Mouse (Mus musculus) induced T-regulatory cell, adult 2 months (primary cell): ENCODE measurements at regions not wholly inside any gene's neighbourhood (a gene's known extent, or its start where the extent isn't known, plus 50 kb on each side); places are given as distances from the start of the nearest gene placed in this dataset.

Source experiments
- DNase-seq: peaks from one replicate; pipeline ENCODE4 v3.0.0-alpha.2; 2012; ENCODE audit warnings: low read depth

- peak; percentile 33 for DNase-seq
Observed at GRCm38 (mm10) chr15:62413694-62414093, 1431.3 kb downstream of the Gsdmc2 start.

- DNase-seq, result no peak
Observed at GRCm38 (mm10) chr15:62402142-62402541, 1442.8 kb downstream of the Gsdmc2 start.

GRCm38 (mm10) chr15:62400984-62401609, 1443.9 kb downstream of the Gsdmc2 start:
- DNase-seq, result no peak

GRCm38 (mm10) chr15:62399381-62399780, 1445.6 kb downstream of the Gsdmc2 start:
- no peak for DNase-seq

- DNase-seq, result no peak
Observed at GRCm38 (mm10) chr15:62397009-62397408, 1448.0 kb downstream of the Gsdmc2 start.

GRCm38 (mm10) chr15:62395377-62395776, 1449.6 kb downstream of the Gsdmc2 start:
- DNase-seq, result no peak

GRCm38 (mm10) chr15:62393416-62393815, 1451.6 kb downstream of the Gsdmc2 start:
- DNase-seq, result peak; percentile 18

DNA sequence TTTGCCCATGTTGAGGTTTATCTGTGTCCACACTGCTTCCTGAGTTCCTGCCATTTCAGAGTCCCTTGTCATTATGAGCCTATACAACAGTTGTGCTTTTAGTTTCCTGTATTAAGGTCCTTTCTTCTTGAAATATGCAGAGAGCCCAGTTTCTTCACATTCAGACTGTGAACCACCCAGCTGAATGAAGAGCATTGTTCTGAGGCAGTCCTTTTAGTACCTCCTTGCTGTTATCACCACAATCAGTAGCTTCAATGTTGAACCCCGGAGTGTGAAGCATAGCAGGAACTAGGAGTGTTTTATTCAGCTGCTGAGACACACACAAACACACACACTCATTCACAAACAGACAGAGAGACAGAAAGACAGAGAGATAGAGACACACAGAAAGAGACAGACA, 1452.1 kb downstream of the Gsdmc2 start:
- no peak for DNase-seq

DNA sequence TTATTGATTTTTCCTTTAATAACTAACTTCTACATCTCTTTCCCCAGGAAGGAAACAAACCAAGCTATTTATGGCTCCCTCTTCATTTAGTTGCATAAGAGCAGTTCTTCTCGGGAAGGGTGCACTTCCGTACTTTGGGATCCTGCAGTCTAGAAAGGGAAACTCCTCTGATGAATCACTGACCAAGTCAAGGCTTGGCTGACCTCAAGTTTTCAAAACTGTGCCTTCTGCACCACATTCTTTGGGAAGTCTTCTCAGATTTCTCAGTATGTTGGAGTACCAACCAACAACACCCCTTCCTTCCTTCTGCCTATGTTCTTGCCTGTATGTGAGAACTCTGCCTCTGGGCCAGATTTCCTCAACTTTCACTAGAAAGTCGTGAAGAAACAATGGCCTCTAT, 1452.6 kb downstream of the Gsdmc2 start:
- no peak for DNase-seq

- DNase-seq, result no peak
Observed at GRCm38 (mm10) chr15:62389431-62390105, 1455.4 kb downstream of the Gsdmc2 start.

DNA sequence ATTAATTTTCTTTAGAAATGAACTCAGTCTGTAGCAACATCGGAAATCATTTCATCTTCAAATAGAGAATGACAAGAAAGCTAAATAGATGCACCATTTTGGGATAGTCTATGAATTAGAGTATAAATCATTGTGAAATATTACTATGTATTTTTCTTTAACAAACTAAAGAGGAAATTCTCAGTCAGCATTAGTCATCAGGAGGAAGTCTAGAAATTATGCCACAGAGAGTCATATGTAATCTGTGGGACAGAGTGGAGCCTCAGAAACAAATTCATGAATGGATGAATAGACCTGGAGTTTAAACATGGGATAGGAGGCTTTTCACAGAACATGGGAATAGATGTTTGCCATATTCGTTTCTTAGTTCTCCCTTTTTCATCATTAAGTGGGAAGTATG, 1459.4 kb upstream of the A1bg start:
- no peak for DNase-seq

DNA sequence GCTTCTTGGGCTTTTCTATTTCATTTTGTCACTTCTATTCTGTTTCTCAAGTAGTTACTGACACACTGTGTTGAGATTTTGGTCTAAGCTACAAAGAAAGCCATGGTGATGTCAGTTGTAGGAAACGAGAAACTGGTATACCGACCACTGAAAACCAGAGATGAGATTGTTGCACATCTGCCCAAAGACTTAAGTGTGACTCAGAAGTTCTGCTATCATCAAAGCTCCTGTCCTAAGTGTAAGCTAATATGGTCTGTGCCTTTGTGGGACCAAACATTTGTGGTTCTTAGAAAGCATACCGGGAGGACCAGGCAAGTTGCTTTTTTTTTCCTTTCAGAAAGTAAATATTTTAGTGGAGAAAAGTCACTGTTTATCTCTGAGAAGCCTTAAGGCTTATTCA, 1451.8 kb upstream of the A1bg start:
- DNase-seq, result no peak

DNA sequence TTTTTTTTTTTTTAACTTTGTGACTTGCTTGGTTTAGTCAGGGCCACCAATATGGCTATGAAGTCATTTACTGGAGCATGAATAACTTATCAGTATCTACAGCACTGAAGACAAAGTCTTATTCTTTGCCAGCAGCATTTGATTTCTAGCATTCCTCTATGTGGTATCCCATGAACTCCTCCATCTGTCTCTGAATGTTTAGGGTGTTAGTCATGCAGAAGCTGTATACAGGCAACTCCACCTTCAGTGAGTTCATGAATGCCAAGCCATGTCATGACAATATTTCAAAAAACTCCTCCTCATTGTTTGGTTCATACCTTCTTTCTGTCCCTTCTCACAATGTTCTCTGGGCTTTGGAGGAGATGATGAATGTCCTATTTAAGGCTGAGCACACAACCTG, 1438.4 kb upstream of the A1bg start:
- no peak for DNase-seq

- no peak for DNase-seq
Observed at GRCm38 (mm10) chr15:62358338-62359239, 1435.8 kb upstream of the A1bg start.

DNA sequence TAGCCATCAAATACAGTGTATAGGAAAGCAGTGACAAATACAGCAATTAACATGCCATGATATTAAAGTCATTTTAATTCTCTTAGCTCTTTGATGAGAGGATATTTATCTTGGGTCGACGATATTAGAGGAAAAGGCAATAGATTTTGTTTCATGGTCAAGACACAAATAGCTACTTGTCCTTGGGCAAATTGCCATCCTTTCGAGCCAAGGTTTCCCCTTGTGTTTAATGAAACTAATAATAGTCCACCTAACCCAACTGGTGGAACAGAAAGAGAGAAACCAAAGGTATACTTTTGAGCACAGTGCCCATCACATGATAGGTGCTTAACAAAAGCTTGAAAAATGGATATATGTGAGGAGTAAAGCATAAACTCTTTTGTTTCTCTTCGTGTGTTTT, 1431.0 kb upstream of the A1bg start:
- DNase-seq, result no peak

DNA sequence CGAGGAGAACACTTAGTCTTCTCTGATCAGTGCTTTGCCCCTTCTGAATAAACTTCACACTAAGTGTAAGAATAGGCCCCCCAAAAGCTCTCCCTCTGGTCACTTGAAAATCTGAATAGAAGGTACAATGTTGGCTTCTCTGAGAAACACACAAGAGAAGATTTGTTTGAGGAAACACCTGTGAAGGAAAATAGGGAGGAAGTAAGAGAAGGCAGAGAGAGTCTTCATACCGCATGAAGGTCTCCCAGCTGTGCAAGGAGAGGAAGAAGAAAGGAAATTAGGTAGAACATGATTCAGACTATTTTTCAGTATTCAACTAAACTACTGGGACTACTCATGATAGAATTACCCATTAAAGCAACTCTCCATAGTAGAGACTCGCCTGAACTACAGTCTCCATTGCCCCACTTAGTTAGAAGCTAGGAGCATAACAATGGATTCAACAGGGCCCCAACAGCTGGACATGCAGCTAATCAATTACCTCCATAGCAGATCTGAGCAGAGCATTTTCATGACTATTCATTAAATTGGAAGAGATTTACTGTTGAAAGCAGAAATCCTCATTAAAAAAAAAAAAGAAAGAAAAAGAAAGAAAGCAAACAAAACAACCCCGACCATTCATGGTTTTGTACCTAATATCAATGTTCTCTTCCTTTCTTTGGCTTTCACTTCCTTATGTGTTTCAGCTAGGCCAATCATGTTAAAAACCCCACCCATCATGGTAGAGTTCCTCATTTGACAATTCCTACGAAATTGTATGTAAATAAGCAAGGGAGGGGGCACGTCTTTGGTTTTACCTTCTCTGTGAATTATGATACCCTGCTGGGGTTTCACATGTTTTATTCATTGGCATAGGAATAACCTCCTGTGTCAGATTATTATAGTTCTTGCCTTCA, 1428.3 kb upstream of the A1bg start:
- DNase-seq, result no peak

DNA sequence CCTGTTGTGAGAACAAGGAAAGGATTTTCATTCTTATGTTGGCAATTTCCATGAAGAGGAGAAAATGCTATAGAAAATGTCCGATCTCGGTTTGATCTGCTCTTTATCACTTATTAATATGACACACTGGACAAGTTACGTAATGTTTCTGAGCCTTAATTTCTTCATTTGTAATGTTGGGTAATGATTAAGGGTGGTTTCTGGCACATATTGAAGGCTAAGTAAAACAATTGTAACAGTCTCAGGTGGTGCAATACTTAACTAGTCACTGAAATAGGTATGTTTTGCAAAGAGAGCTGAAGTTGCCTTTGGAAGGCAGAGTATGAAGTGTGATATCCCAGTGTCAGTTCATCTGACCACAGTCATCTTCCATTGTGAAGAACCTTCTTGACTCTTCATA, 1427.2 kb upstream of the A1bg start:
- DNase-seq, result no peak

GRCm38 (mm10) chr15:62348956-62349355, 1426.1 kb upstream of the A1bg start:
- DNase-seq, result no peak

DNA sequence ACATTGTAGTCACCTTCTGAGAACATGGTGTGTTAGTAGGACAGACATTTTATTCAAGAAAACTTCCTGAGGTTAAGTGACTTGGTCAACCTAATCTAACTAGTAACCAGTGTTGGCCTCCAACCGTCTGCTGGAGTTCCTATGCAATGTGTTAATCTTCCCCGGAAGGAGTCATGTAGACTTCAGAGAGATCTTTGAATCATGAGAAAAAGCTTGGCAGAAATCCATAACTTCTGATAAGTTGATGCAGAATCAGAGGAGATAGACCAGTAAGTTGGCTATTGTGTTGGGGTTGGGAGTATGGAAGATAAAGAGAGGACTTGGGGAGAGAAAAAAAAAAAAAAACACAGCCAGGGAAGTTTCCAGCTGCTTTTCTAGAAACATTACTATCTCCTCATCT, 1424.9 kb upstream of the A1bg start:
- no peak for DNase-seq

DNA sequence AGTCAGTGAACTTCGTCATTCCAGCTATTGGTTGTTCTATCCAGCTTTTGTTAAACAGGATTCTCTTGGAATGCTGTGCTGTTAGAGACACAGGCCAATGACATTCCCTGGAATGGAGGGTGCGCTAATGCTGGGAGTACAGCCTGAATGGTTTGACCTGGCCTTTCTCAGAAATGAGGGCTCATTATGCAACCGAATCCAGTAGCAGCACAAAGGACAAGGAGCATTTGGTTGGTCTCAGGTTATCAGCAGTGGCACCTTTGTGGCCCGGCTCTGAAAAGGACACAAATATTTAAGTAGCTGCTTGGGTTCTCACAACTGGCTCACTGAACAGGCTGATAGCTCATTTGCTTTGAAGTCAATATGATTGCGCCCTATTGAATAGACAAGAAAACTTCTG, 1423.1 kb upstream of the A1bg start:
- DNase-seq, result no peak

DNA sequence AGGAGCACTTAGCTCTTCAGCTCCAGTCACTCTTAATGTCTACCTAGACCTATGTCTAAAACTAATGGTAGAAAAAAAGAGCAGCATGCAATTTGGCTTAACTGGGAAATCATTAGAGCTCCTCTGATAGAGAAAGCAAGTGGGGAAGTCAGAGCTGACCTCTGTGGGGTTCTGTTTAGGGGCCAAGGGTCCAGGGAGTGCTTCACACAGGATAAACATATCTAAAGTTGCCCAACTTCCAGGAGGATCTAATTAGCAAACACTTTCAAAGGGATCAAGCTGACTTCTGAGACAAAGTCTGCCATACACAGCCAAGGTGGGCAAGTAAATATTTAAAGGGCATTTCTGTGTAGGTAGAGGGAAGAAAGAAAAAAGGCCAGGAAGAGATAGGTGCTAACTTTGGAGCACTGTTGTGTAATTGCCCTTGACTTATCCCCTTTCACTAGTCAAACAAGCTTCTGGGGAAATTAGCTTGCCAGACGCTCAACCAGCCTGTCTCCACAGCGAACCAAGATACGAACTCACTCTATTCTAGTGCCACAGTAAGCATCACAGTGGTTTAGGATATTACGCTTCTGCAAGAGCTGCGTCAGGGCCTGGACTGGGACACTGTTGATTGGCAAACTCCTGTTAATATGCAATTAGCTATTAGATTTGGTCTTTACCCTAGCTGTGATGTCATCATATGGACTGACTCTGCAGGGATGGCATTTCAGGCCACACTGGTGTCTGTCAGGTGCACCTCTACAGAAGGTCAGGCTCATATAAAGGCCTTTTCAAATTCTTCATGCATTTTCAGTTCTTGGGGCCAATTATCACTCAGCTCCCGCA, 1413.9 kb upstream of the A1bg start:
- no peak for DNase-seq
